Mouse (Mus musculus): ENCODE data around the gene Afmid. TPM values are rescaled to one million over a fixed set of nuclear protein-coding genes. Genes with fewer than 3 reads are reported as not detected.

The Afmid gene
- polyA plus RNA-seq (2012; rRNA removed) (10.4 TPM in 2 replicates), polyA plus RNA-seq (2014; fragmentation: Nextera tagmentation; extraction: Ambion mirVana) (4.6 and 5.3 TPM in 2 replicates)

GRCm38 (mm10) chr11:117825333-117826101 lies at the start of gene Afmid, which contains the start of gene Tk1:
TSS of gene Afmid (plus strand) at chr11:117825924.
TSS of gene Tk1 (minus strand) at chr11:117826092.
- no peaks in the 10 kb centered on the region for H3K9me3 ChIP-seq (ENCODE audit: control insufficient read depth, low read length)
- 0% methylated on average over 34 of the region's 34 CpGs for WGBS

GRCm38 (mm10) chr11:117776085-117776792 lies 49.5 kb upstream of the Afmid start:
- DNase-seq (ENCODE audit: low spot score) (no peak), ATAC-seq (ENCODE audit: low FRiP score, low read depth) (no peak)
- 84% methylated on average over 14 of the region's 14 CpGs for WGBS
- no peak overlapping the region for H3K4me2 ChIP-seq (replicated peaks; ENCODE audit: low read depth, low read length, severe bottlenecking)
- no peak for TF ChIP-seq POLR2A (IDR thresholded peaks at IDR 0.05; ENCODE audit: borderline replicate concordance, extremely low read depth, insufficient read depth, insufficient read length)
- no peaks in the 10 kb centered on the region for H3K27me3 ChIP-seq (ENCODE audit: control insufficient read depth, insufficient read depth, low read length)
- no peaks in the 10 kb centered on the region for H3K9me3 ChIP-seq (ENCODE audit: control insufficient read depth, low read length)
- H3K9ac ChIP-seq (ENCODE audit: low read depth, low read length, severe bottlenecking), result no peak overlapping the region
- no peak overlapping the region for H3K27ac ChIP-seq (replicated peaks; ENCODE audit: low read depth, low read length)
- H3K4me3 ChIP-seq (replicated peaks; ENCODE audit: low read length), result no peak overlapping the region
- H3K4me1 ChIP-seq (ENCODE audit: control insufficient read depth, insufficient read depth, low read length), result peaks cover 24% of the 10 kb centered on the region
- H3K36me3 ChIP-seq (ENCODE audit: control insufficient read depth, insufficient read depth, low read length), result peaks cover 30% of the 10 kb centered on the region

More at GRCm38 (mm10) chr11:117825333-117826101, at the start of gene Afmid, which contains the start of gene Tk1:
- Histone ChIP-seq H3K36me3 (ENCODE audit: control insufficient read depth, insufficient read depth, low read length) (peaks cover 26% of the 10 kb centered on the region), H3K4me1 (ENCODE audit: control insufficient read depth, insufficient read depth, low read length) (peaks cover 46% of the 10 kb centered on the region), H3K9ac (ENCODE audit: low read depth, low read length, severe bottlenecking) (peak within 1 kb of the TSS; percentile 70), H3K4me3 (replicated peaks; ENCODE audit: low read length) (peak within 1 kb of the TSS; percentile 58), H3K27ac (replicated peaks; ENCODE audit: low read depth, low read length) (peak within 1 kb of the TSS; percentile 90), H3K4me2 (replicated peaks; ENCODE audit: low read depth, low read length, severe bottlenecking) (peak within 1 kb of the TSS; percentile 91), H3K27me3 (ENCODE audit: control insufficient read depth, insufficient read depth, low read length) (no peaks in the 10 kb centered on the region)
- TF ChIP-seq POLR2A (IDR thresholded peaks at IDR 0.05; ENCODE audit: borderline replicate concordance, extremely low read depth, insufficient read depth, insufficient read length), result peak; percentile 26; the same call in 1 of the 2 replicates
- DNase-seq (ENCODE audit: low spot score), result peak; percentile 93
- ATAC-seq (ENCODE audit: low FRiP score, low read depth), result peak; percentile 85

GRCm38 (mm10) chr11:117777111-117777510 lies 48.6 kb upstream of the Afmid start:
- 84% methylated on average over 5 of the region's 5 CpGs for WGBS
- Histone ChIP-seq H3K4me3 (replicated peaks; ENCODE audit: low read length) (no peak overlapping the region), H3K4me1 (ENCODE audit: control insufficient read depth, insufficient read depth, low read length) (peaks cover 25% of the 10 kb centered on the region), H3K4me2 (replicated peaks; ENCODE audit: low read depth, low read length, severe bottlenecking) (no peak overlapping the region), H3K36me3 (ENCODE audit: control insufficient read depth, insufficient read depth, low read length) (peaks cover 26% of the 10 kb centered on the region), H3K27me3 (ENCODE audit: control insufficient read depth, insufficient read depth, low read length) (no peaks in the 10 kb centered on the region), H3K27ac (replicated peaks; ENCODE audit: low read depth, low read length) (no peak overlapping the region), H3K9ac (ENCODE audit: low read depth, low read length, severe bottlenecking) (no peak overlapping the region), H3K9me3 (ENCODE audit: control insufficient read depth, low read length) (no peaks in the 10 kb centered on the region)
- DNase-seq (ENCODE audit: low spot score) (no peak), ATAC-seq (ENCODE audit: low FRiP score, low read depth) (no peak)
- TF ChIP-seq POLR2A (IDR thresholded peaks at IDR 0.05; ENCODE audit: borderline replicate concordance, extremely low read depth, insufficient read depth, insufficient read length), result no peak

- H3K9me3 ChIP-seq (ENCODE audit: control insufficient read depth, low read length), result no peaks in the 10 kb centered on the region
- no peak overlapping the region for H3K4me2 ChIP-seq (replicated peaks; ENCODE audit: low read depth, low read length, severe bottlenecking)
- H3K27ac ChIP-seq (replicated peaks; ENCODE audit: low read depth, low read length), result no peak overlapping the region
- H3K9ac ChIP-seq (ENCODE audit: low read depth, low read length, severe bottlenecking), result no peak overlapping the region
- WGBS, result 91% methylated on average over 11 of the region's 11 CpGs
- H3K4me3 ChIP-seq (replicated peaks; ENCODE audit: low read length), result no peak overlapping the region
- peaks cover 29% of the 10 kb centered on the region for H3K4me1 ChIP-seq (ENCODE audit: control insufficient read depth, insufficient read depth, low read length)
- no peak for TF ChIP-seq POLR2A (IDR thresholded peaks at IDR 0.05; ENCODE audit: borderline replicate concordance, extremely low read depth, insufficient read depth, insufficient read length)
- no peak for ATAC-seq (ENCODE audit: low FRiP score, low read depth)
- peaks cover 23% of the 10 kb centered on the region for H3K36me3 ChIP-seq (ENCODE audit: control insufficient read depth, insufficient read depth, low read length)
- no peak for DNase-seq (ENCODE audit: low spot score)
- H3K27me3 ChIP-seq (ENCODE audit: control insufficient read depth, insufficient read depth, low read length), result no peaks in the 10 kb centered on the region
These were observed 47.7 kb upstream of the Afmid start for GRCm38 (mm10) chr11:117778031-117778430.

GRCm38 (mm10) chr11:117778851-117779433 lies 46.8 kb upstream of the Afmid start:
- 55% methylated on average over 12 of the region's 12 CpGs for WGBS
- peak overlapping the region; percentile 64 for H3K9ac ChIP-seq (ENCODE audit: low read depth, low read length, severe bottlenecking)
- DNase-seq (ENCODE audit: low spot score), result no peak

More at GRCm38 (mm10) chr11:117778851-117779433, 46.8 kb upstream of the Afmid start:
- ATAC-seq (ENCODE audit: low FRiP score, low read depth), result no peak
- Histone ChIP-seq H3K4me1 (ENCODE audit: control insufficient read depth, insufficient read depth, low read length) (peaks cover 35% of the 10 kb centered on the region), H3K36me3 (ENCODE audit: control insufficient read depth, insufficient read depth, low read length) (peaks cover 23% of the 10 kb centered on the region), H3K27me3 (ENCODE audit: control insufficient read depth, insufficient read depth, low read length) (no peaks in the 10 kb centered on the region), H3K4me2 (replicated peaks; ENCODE audit: low read depth, low read length, severe bottlenecking) (peak overlapping the region; percentile 98), H3K4me3 (replicated peaks; ENCODE audit: low read length) (peak overlapping the region; percentile 52), H3K27ac (replicated peaks; ENCODE audit: low read depth, low read length) (peak overlapping the region; percentile 72; the same call in 1 of the 2 replicates), H3K9me3 (ENCODE audit: control insufficient read depth, low read length) (no peaks in the 10 kb centered on the region)
- TF ChIP-seq POLR2A (IDR thresholded peaks at IDR 0.05; ENCODE audit: borderline replicate concordance, extremely low read depth, insufficient read depth, insufficient read length), result no peak

All from limb, embryonic 14.5 days (tissue).